Mouse (Mus musculus): ENCODE measurements around the gene B2m. TPM values are rescaled to one million over a fixed set of nuclear protein-coding genes. Genes with fewer than 3 reads are reported as not detected.

Gene B2m
- polyA plus RNA-seq, 1 experiment: 1,104 TPM

DNA sequence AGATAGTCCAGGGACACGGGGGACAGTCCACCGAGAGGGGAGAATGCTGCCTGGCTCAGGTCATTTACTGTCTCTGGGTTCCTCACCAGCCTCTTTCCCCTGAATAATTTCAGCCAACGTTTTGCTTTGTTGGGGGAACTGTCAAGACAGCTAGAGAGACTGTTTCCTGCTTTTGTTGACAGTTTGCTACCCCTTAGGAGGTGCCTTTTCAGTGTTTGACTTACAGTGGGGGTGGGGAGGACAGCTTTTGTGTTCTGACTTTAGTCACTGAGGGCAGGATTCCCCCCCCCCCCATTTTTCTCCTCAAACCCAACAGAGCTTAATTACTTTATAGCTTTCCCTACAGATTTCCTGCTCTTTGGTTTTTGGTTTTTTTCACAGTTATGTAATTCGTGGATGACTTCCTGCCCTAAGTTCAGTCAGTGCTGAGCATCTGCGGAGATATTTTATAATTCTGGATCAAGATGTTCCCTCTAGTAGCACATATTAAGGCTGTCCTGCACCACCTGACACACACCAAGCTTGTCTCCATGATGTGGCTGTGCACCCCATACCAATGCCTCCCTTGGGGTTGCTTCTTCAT lies 20.6 kb upstream of the B2m start:
- no peak overlapping the region for H3K4me3 ChIP-seq (replicated peaks; ENCODE audit: extremely low read depth, low read depth, low read length)
- TF ChIP-seq CTCF (IDR thresholded peaks at IDR 0.05; ENCODE audit: insufficient read depth, low read length): no peak
- no peak for TF ChIP-seq POLR2A (IDR thresholded peaks at IDR 0.05; ENCODE audit: borderline replicate concordance, extremely low read depth, low read depth, low read length)
- H3K4me1 ChIP-seq (ENCODE audit: control insufficient read depth, insufficient read depth, low read length): no peaks in the 10 kb centered on the region; the same call in 1 of the 2 replicates
- WGBS: 27% methylated on average over 5 of the region's 5 CpGs
- DNase-seq: no peak

DNA sequence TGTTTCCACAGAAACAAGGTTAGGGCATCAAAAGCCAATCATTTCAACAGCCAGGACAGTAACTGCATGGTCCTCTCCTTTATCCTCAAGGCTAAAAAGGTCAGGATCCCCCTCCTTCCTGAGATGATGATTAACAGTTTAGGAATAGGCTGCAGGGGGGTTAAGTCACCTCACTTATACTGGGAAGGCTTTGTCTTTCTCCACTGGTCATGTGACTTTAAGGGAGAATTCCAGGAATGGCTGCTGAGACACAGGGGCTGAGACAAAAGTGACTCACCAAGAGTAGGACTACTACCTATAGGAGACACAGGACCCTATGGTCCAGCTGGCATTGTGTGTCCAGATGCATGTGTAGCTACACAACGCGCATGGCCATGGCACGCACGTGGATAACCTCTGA lies 19.9 kb upstream of the B2m start:
- H3K4me3 ChIP-seq (replicated peaks; ENCODE audit: extremely low read depth, low read depth, low read length): no peak overlapping the region
- DNase-seq: no peak
- no peaks in the 10 kb centered on the region; the same call in 1 of the 2 replicates for H3K4me1 ChIP-seq (ENCODE audit: control insufficient read depth, insufficient read depth, low read length)
- TF ChIP-seq POLR2A (IDR thresholded peaks at IDR 0.05; ENCODE audit: borderline replicate concordance, extremely low read depth, low read depth, low read length): no peak
- TF ChIP-seq CTCF (IDR thresholded peaks at IDR 0.05; ENCODE audit: insufficient read depth, low read length): no peak
- WGBS: 82% methylated on average over 4 of the region's 4 CpGs

DNA sequence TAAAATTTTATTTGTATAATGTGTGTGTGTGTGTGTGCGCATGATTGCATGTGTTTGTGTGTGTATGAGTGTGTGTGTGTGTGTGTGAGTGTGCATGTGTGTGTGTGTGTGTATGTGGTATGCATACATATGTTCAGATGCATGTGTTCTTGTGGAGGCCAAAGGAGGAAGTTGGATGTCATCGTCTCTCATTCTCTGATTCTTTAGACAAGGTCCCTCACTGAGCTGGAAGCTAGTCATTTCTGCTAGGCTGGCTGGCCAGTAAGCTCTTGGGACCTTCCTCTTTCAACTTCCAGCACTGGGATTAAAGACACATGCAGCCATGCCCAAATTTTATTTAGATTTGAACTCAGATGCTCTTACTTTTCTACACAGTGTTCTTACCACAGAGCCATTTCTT lies 15.4 kb upstream of the B2m start:
- H3K4me1 ChIP-seq (ENCODE audit: control insufficient read depth, insufficient read depth, low read length): no peaks in the 10 kb centered on the region; the same call in 1 of the 2 replicates
- 85% methylated on average over 2 of the region's 2 CpGs for WGBS
- no peak for DNase-seq

DNA sequence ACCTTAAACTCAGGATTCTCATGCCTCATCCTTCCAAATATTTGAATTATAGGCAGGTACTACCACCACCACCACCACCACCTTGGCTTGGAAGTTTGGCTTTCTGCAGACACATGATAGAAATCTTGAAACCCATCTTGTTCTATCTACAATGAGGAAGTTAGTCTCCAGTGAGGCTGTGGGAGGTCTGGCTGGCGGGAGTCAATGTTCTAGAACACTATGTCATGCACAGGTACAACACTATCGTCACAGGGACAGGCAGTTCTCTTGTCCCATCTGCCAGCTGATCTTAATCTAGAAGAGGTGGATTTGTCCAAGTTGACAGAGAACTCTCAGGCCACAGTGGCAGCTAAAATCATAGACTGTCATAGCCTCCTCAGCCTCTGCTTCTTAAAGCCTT lies 14.9 kb upstream of the B2m start:
- TF ChIP-seq POLR2A (IDR thresholded peaks at IDR 0.05; ENCODE audit: borderline replicate concordance, extremely low read depth, low read depth, low read length): no peak
- no peak for TF ChIP-seq CTCF (IDR thresholded peaks at IDR 0.05; ENCODE audit: insufficient read depth, low read length)
- 77% methylated on average over 2 of the region's 2 CpGs for WGBS
- no peak overlapping the region for H3K4me3 ChIP-seq (replicated peaks; ENCODE audit: extremely low read depth, low read depth, low read length)
- DNase-seq: no peak
- H3K4me1 ChIP-seq (ENCODE audit: control insufficient read depth, insufficient read depth, low read length): no peaks in the 10 kb centered on the region

More for the DNA sequence above, 15.4 kb upstream of the B2m start:
- no peak overlapping the region for H3K4me3 ChIP-seq (replicated peaks; ENCODE audit: extremely low read depth, low read depth, low read length)
- TF ChIP-seq POLR2A (IDR thresholded peaks at IDR 0.05; ENCODE audit: borderline replicate concordance, extremely low read depth, low read depth, low read length): no peak
- no peak for TF ChIP-seq CTCF (IDR thresholded peaks at IDR 0.05; ENCODE audit: insufficient read depth, low read length)

DNA sequence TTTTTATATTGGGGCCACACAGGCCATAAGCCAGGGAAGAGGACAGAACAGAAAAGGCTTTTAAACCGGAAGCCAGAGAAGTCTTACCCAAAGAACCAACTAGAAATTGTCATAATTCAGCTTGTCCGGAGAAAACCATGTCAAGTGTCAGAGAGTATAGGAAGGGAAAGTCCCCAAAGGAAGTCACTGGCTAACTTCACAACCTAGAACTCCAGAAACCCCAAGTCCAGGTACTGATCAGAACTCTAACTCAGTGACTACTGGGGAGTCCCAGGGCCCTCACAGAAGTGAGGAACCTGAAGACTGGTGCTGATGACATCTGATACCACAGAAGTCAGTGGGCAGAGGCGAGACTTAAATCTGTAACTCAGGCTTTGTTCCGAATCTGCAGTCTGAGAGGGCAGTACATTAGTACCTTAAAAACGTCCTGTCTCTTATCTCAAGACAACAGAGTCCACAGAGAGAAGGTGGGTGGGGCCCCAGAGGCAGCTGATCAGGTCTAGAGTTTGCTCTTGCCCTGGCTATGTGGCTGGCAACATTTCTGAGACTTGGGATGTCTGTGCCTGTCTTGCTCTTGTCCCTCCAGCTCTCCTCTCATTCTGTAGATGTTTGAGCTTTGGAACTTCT lies 9.5 kb upstream of the B2m start:
- TF ChIP-seq POLR2A (IDR thresholded peaks at IDR 0.05; ENCODE audit: borderline replicate concordance, extremely low read depth, low read depth, low read length) (no peak), CTCF (IDR thresholded peaks at IDR 0.05; ENCODE audit: insufficient read depth, low read length) (no peak)
- WGBS: 41% methylated on average over 5 of the region's 5 CpGs
- DNase-seq: no peak

DNA sequence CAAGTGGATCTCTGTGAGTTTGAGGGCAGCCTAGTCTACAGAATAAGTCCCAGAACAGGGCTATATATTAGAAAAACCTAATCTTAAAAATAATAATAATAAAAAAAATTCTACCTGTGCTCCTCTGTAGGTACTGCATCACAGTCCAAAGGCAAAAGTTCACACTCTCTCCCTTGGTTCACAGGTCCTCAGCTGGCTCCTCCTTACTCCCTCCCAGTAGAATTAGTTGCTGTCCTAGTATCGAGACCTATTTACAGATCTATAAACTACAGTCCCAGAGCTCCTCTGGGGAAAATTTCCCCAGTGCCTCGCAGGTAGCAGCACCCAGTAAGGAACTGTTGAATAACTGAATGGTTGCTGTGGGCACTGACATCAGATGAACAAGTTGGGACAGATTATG lies 6.7 kb upstream of the B2m start:
- no peak for TF ChIP-seq POLR2A (IDR thresholded peaks at IDR 0.05; ENCODE audit: borderline replicate concordance, extremely low read depth, low read depth, low read length)
- H3K4me1 ChIP-seq (ENCODE audit: control insufficient read depth, insufficient read depth, low read length): no peaks in the 10 kb centered on the region
- DNase-seq: no peak
- H3K4me3 ChIP-seq (replicated peaks; ENCODE audit: extremely low read depth, low read depth, low read length): no peak overlapping the region
- WGBS: 67% methylated on average over 2 of the region's 2 CpGs

More for the DNA sequence above, 9.5 kb upstream of the B2m start:
- Histone ChIP-seq H3K4me1 (ENCODE audit: control insufficient read depth, insufficient read depth, low read length) (no peaks in the 10 kb centered on the region), H3K4me3 (replicated peaks; ENCODE audit: extremely low read depth, low read depth, low read length) (no peak overlapping the region)

DNA sequence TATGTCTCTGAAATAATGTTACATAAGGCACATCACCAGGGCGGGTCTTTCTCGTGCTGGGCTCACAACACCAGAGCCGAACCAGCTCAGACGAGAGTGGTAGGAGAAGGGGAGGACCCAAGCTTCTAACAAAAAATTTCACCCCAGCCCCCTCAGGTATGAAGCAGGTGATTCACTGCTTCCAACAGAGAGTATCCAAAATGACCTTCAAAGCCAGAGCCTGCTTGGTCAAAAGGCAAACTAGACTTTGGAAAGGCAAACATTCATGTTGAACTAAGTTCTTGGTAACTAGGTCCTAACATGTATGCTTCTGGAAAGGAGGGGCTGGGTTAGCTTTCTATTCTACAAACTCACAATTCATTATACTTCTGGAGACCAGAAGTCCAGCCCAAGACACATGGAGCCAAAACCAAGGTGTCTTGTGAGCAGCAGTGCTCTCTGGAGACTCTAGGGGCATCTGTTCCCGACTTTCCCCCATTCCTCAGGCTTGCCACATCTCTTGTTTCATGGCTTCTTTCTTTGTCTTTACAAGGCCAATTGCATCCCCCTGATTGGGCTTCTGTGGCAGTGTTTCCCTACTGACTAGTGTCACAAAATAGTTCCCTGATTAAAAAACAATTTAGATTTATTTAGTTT lies 6.0 kb upstream of the B2m start:
- Histone ChIP-seq H3K4me1 (ENCODE audit: control insufficient read depth, insufficient read depth, low read length) (no peaks in the 10 kb centered on the region), H3K4me3 (replicated peaks; ENCODE audit: extremely low read depth, low read depth, low read length) (no peak overlapping the region)
- 66% methylated on average over 5 of the region's 5 CpGs for WGBS
- TF ChIP-seq POLR2A (IDR thresholded peaks at IDR 0.05; ENCODE audit: borderline replicate concordance, extremely low read depth, low read depth, low read length) (no peak), CTCF (IDR thresholded peaks at IDR 0.05; ENCODE audit: insufficient read depth, low read length) (peak; percentile 23; the same call in 1 of the 2 replicates)
- no peak for DNase-seq

DNA sequence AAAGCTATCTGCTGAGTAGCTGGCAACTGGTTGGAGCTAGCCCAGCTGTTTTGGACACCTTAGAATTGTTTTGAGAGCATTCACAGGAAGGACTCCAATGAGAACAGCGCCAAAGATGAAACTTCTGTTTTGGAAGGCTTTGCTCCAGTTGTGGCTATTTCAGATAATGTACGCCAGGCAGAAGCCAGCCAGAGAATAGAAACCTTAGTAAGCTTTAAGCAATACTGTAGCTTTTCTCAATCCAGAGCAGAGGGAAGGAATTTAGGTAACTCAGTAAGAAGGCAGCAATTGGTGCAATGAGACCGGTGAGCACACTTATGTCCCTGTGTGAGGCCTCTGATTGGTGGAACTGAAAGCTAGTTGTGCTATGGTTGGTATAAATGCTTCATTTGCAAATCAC lies 4.4 kb upstream of the B2m start:
- WGBS: 86% methylated on average over 3 of the region's 3 CpGs
- peaks cover 3% of the 10 kb centered on the region; the same call in 1 of the 2 replicates for H3K4me1 ChIP-seq (ENCODE audit: control insufficient read depth, insufficient read depth, low read length)
- no peak for DNase-seq
- TF ChIP-seq CTCF (IDR thresholded peaks at IDR 0.05; ENCODE audit: insufficient read depth, low read length) (no peak), POLR2A (IDR thresholded peaks at IDR 0.05; ENCODE audit: borderline replicate concordance, extremely low read depth, low read depth, low read length) (no peak)
- H3K4me3 ChIP-seq (replicated peaks; ENCODE audit: extremely low read depth, low read depth, low read length): no peak overlapping the region

DNA sequence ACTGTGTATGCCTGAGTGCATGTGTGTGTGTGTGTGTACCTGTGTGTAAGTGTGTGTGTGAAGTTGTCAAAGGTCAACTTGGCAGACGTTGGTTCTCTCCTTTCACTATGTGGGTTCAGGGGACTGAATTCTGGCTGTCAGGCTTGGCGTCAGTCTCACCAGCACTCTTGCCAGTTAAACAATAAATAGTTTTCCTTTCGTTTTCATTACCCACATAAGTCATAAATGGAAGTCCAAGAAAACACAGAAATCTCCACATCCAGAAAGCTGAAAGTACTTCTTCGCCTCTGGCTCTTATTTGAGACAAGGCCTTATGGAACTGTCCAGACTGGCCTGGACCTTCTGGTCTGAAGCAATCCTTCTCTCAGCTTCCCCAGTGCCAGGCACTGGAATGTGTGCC lies 1.7 kb upstream of the B2m start:
- no peak for TF ChIP-seq CTCF (IDR thresholded peaks at IDR 0.05; ENCODE audit: insufficient read depth, low read length)
- no peak for TF ChIP-seq POLR2A (IDR thresholded peaks at IDR 0.05; ENCODE audit: borderline replicate concordance, extremely low read depth, low read depth, low read length)
- no peak for DNase-seq
- Histone ChIP-seq H3K4me3 (replicated peaks; ENCODE audit: extremely low read depth, low read depth, low read length) (no peak overlapping the region), H3K4me1 (ENCODE audit: control insufficient read depth, insufficient read depth, low read length) (peaks cover 5% of the 10 kb centered on the region; the same call in 1 of the 2 replicates)
- 39% methylated on average over 4 of the region's 4 CpGs for WGBS

DNA sequence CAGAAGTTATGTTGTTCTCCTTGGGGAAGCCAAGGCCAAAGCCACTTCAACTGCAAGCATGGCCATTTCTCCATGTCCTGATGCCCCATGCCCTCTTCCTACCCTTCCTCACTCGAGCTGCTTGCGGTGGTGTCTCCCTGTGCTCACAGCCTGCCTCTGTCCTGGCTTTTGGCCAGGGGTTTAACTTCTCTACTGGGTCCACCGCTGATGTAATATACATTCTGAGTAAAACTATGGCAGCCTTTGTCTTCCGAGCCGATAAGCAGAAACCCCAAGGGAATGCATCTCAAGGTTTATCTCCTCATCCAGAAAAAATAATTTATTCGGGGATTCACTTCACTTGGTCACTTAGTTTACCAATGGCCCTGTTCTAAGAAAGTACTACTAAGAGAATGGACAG lies 799 bp upstream of the B2m start:
- 58% methylated on average over 6 of the region's 6 CpGs for WGBS
- TF ChIP-seq POLR2A (IDR thresholded peaks at IDR 0.05; ENCODE audit: borderline replicate concordance, extremely low read depth, low read depth, low read length) (no peak), CTCF (IDR thresholded peaks at IDR 0.05; ENCODE audit: insufficient read depth, low read length) (no peak)
- H3K4me1 ChIP-seq (ENCODE audit: control insufficient read depth, insufficient read depth, low read length): peaks cover 10% of the 10 kb centered on the region
- H3K4me3 ChIP-seq (replicated peaks; ENCODE audit: extremely low read depth, low read depth, low read length): no peak overlapping the region
- no peak for DNase-seq
